Mouse (Mus musculus) hindbrain, embryonic 14.5 days (tissue): ENCODE data around the gene Jak2. TPM values are rescaled to one million over a fixed set of nuclear protein-coding genes. Genes with fewer than 3 reads are reported as not detected.

ENCODE experiments used
- ATAC-seq: fragments of 200-750 bp; cut with Nextera tagmentation; 2 replicates; pipeline ENCODE4 v1.8.0; 2017; ENCODE audit warnings: moderate number of reproducible peaks, mild to moderate bottlenecking, moderate TSS enrichment, moderate library complexity; ENCODE audit not compliant: low FRiP score
- DNase-seq: peaks from one replicate; pipeline ENCODE4 v3.0.0-alpha.2; 2015; ENCODE audit warnings: low spot score
- H3K27ac ChIP-seq: fragments of 300-500 bp; sonication (generic); 2 replicates; pipeline ENCODE4 v1.5.1; 2014; ENCODE audit warnings: mild to moderate bottlenecking, moderate library complexity
- H3K27me3 ChIP-seq: fragments of 300-500 bp; sonication (generic); 2 replicates; pipeline ENCODE4 v1.6.1; 2014; ENCODE audit warnings: mild to moderate bottlenecking, low read length, mixed read lengths; ENCODE audit not compliant: control insufficient read depth, insufficient read depth
- H3K36me3 ChIP-seq: fragments of 300-500 bp; sonication (generic); replicated peaks from 2 replicates; pipeline ENCODE4 v1.6.1; 2014; ENCODE audit not compliant: control insufficient read depth, insufficient read depth
- H3K4me1 ChIP-seq: fragments of 300-500 bp; sonication (generic); replicated peaks from 2 replicates; pipeline ENCODE4 v1.6.1; 2014; ENCODE audit warnings: antibody characterized with exemption, low read length, mixed read lengths; ENCODE audit not compliant: control insufficient read depth, insufficient read depth
- H3K4me2 ChIP-seq: fragments of 300-500 bp; sonication (generic); replicated peaks from 2 replicates; pipeline ENCODE4 v1.6.1; 2014; ENCODE audit warnings: mild to moderate bottlenecking, moderate library complexity
- H3K4me3 ChIP-seq: fragments of 300-500 bp; sonication (generic); replicated peaks from 2 replicates; pipeline ENCODE4 v1.5.1; 2014; ENCODE audit warnings: mild to moderate bottlenecking, low read length
- H3K9ac ChIP-seq: fragments of 300-500 bp; sonication (generic); 2 replicates; pipeline ENCODE4 v1.6.1; 2014
- H3K9me3 ChIP-seq: fragments of 300-500 bp; sonication (generic); 2 replicates; pipeline ENCODE4 v1.6.1; 2016; ENCODE audit warnings: low read length; ENCODE audit not compliant: control insufficient read depth
- WGBS: fragments of 180-500 bp; shearing (Covaris S2); extraction: QIAGEN DNeasy Blood & Tissue Kit; methylation state at CpG from one replicate; pipeline ENCODE4 v1.1.7; 2014; 5-methylcytosine and 5-hydroxymethylcytosine counted together
- polyA plus RNA-seq: library from polyadenylated mRNA; unstranded; fragments of >200 nt; fragmentation: Nextera tagmentation; extraction: Ambion mirVana; gene quantifications from 2 replicates; pipeline ENCODE4 v1.2.1, GENCODE M21; 2014

The Jak2 gene
- 20.3 and 23.5 TPM in 2 replicates for polyA plus RNA-seq

DNA sequence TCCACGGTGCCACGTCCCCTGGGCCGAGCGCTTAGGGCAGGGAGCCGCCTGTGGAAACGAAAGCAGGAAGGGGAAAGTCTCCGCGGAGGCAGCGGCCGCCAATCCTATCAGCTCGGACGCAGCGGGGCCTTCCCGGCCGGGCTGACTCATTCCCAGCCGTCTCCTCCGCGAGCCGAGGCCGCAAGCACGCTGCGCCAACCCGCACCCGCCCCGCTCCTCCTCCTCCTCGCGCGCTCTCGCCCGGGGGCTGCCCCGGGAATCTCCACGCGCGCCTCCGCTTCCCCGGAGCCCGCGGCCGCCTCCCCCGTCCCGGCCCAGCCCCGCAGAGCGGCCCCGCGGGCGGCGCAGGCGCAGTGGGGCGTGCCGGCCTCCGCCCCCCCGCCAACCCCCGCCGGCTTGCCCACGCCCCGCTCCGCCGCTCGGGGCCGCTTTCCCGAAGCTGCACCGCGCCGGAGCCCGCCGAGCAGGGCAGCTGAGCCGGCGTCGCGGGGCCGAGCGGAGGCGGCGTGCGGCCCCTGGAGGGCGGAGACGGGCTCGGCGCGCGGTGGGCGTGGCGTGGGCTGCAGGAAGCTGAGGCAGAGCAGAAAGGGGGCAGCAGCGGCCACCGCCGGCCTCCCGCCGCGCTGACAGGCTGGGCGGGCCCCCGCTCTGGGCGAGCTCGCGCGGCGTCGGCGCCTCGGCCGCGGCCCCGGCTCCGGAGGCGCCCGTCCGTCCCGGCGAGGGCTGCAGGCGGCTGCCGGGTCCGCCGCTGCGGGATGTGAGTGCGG is at the start of gene Jak2:
Gene Jak2, plus strand, starts transcription at position 638 of the 767 bp plus-strand sequence.
- under 1% methylated on average over 90 of the region's 114 CpGs for WGBS
- Histone ChIP-seq H3K9me3 (peaks cover 4% of the 10 kb centered on the region), H3K4me2 (peak within 1 kb of the TSS; percentile 90), H3K9ac (peak within 1 kb of the TSS; percentile 98), H3K4me3 (peak within 1 kb of the TSS; percentile 97), H3K36me3 (no peaks in the 10 kb centered on the region), H3K27me3 (no peaks in the 10 kb centered on the region), H3K27ac (peak within 1 kb of the TSS; percentile 98), H3K4me1 (peaks cover 56% of the 10 kb centered on the region)
- ATAC-seq (peak; percentile 94), DNase-seq (peak; percentile 88)

- WGBS, result 67% methylated on average over 2 of the region's 2 CpGs
- no peak for DNase-seq
- no peak overlapping the region for H3K4me3 ChIP-seq
- no peaks in the 10 kb centered on the region for H3K27me3 ChIP-seq
- no peak overlapping the region for H3K27ac ChIP-seq
- ATAC-seq, result no peak
- no peak overlapping the region for H3K4me2 ChIP-seq
- H3K36me3 ChIP-seq, result no peaks in the 10 kb centered on the region
- H3K4me1 ChIP-seq, result no peaks in the 10 kb centered on the region
- H3K9ac ChIP-seq, result no peak overlapping the region
- peaks cover 4% of the 10 kb centered on the region for H3K9me3 ChIP-seq
These were observed 48.3 kb upstream of the Jak2 start for GRCm38 (mm10) chr19:29203337-29203736.

GRCm38 (mm10) chr19:29204583-29204982 is 47.0 kb upstream of the Jak2 start:
- no peak overlapping the region for H3K4me3 ChIP-seq
- no peak for ATAC-seq
- H3K9ac ChIP-seq, result no peak overlapping the region
- H3K4me2 ChIP-seq, result no peak overlapping the region
- no peak for DNase-seq
- WGBS, result 87% methylated on average over 4 of the region's 4 CpGs
- H3K27ac ChIP-seq, result no peak overlapping the region
- no peaks in the 10 kb centered on the region for H3K4me1 ChIP-seq
- H3K36me3 ChIP-seq, result no peaks in the 10 kb centered on the region
- no peaks in the 10 kb centered on the region for H3K27me3 ChIP-seq
- peaks cover 4% of the 10 kb centered on the region for H3K9me3 ChIP-seq

- ATAC-seq (no peak), DNase-seq (no peak)
- Histone ChIP-seq H3K36me3 (no peaks in the 10 kb centered on the region), H3K4me3 (no peak overlapping the region), H3K27ac (no peak overlapping the region), H3K9me3 (peaks cover 4% of the 10 kb centered on the region), H3K27me3 (no peaks in the 10 kb centered on the region), H3K9ac (no peak overlapping the region), H3K4me2 (no peak overlapping the region), H3K4me1 (no peaks in the 10 kb centered on the region)
- WGBS, result 88% methylated on average over 2 of the region's 2 CpGs
These were observed 46.4 kb upstream of the Jak2 start for GRCm38 (mm10) chr19:29205267-29205666.

GRCm38 (mm10) chr19:29209898-29210297 is 41.7 kb upstream of the Jak2 start:
- H3K27me3 ChIP-seq, result no peaks in the 10 kb centered on the region
- ATAC-seq, result no peak
- no peak overlapping the region for H3K4me3 ChIP-seq
- H3K36me3 ChIP-seq, result no peaks in the 10 kb centered on the region
- H3K4me2 ChIP-seq, result no peak overlapping the region
- no peaks in the 10 kb centered on the region for H3K9me3 ChIP-seq
- 94% methylated on average over 7 of the region's 7 CpGs for WGBS
- H3K27ac ChIP-seq, result no peak overlapping the region
- H3K4me1 ChIP-seq, result no peaks in the 10 kb centered on the region
- DNase-seq, result no peak
- no peak overlapping the region for H3K9ac ChIP-seq

GRCm38 (mm10) chr19:29210319-29210718 is 41.3 kb upstream of the Jak2 start:
- no peaks in the 10 kb centered on the region for H3K27me3 ChIP-seq
- H3K36me3 ChIP-seq, result no peaks in the 10 kb centered on the region
- no peaks in the 10 kb centered on the region for H3K4me1 ChIP-seq
- no peak for ATAC-seq
- no peak overlapping the region for H3K9ac ChIP-seq
- H3K9me3 ChIP-seq, result no peaks in the 10 kb centered on the region
- no peak overlapping the region for H3K27ac ChIP-seq
- H3K4me3 ChIP-seq, result no peak overlapping the region
- WGBS, result 96% methylated on average over 9 of the region's 9 CpGs
- DNase-seq, result no peak
- no peak overlapping the region for H3K4me2 ChIP-seq

DNA sequence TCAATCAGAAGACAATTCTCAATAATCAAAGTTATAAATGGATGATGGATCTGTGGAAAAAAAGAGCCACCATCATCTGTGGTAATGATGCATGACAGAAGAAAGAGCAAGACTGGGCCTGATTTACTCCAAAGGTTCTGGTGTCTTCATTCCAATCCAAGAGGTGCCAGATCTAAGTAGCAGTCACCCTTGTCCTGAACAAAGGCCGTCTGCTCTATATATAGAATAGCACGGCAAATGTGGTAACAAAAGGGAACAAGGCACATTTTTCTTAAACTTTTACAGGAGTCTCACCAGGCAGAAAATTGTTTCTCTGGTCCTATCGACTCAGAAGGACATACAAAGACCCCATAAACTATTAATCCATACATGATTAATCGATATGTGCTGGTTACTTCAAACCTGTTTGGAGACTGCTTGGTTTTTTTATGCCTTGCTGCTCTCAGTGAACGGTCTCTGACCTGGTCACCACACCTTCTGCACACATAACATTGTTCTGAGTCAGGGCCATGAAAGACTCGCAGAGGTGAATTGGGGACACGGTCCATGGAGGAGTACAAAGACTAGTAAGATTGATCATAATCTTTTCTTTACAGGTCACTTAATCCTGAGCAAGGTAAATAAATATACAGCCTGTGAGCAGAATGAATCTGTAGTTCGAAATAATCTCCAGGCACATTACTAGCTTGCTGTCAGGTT is 35.7 kb upstream of the Jak2 start:
- 40% methylated on average over 8 of the region's 8 CpGs for WGBS
- Histone ChIP-seq H3K4me2 (no peak overlapping the region), H3K27ac (no peak overlapping the region), H3K36me3 (no peaks in the 10 kb centered on the region), H3K4me3 (no peak overlapping the region), H3K9me3 (no peaks in the 10 kb centered on the region), H3K9ac (no peak overlapping the region), H3K27me3 (no peaks in the 10 kb centered on the region), H3K4me1 (no peaks in the 10 kb centered on the region)
- ATAC-seq (no peak), DNase-seq (no peak)

- H3K9me3 ChIP-seq, result no peaks in the 10 kb centered on the region
- no peak overlapping the region for H3K4me3 ChIP-seq
- H3K36me3 ChIP-seq, result no peaks in the 10 kb centered on the region
- WGBS, result 76% methylated on average over 4 of the region's 4 CpGs
- H3K4me1 ChIP-seq, result no peaks in the 10 kb centered on the region
- no peak overlapping the region for H3K27ac ChIP-seq
- H3K27me3 ChIP-seq, result no peaks in the 10 kb centered on the region
- DNase-seq (no peak), ATAC-seq (no peak)
- H3K4me2 ChIP-seq, result no peak overlapping the region
- no peak overlapping the region for H3K9ac ChIP-seq
These were observed 29.8 kb upstream of the Jak2 start for GRCm38 (mm10) chr19:29221867-29222266.

GRCm38 (mm10) chr19:29224968-29225367 is 26.7 kb upstream of the Jak2 start:
- H3K9ac ChIP-seq, result no peak overlapping the region
- no peaks in the 10 kb centered on the region for H3K9me3 ChIP-seq
- no peak overlapping the region for H3K27ac ChIP-seq
- ATAC-seq (no peak), DNase-seq (no peak)
- no peaks in the 10 kb centered on the region for H3K36me3 ChIP-seq
- H3K4me3 ChIP-seq, result no peak overlapping the region
- no peaks in the 10 kb centered on the region for H3K4me1 ChIP-seq
- no peak overlapping the region for H3K4me2 ChIP-seq
- H3K27me3 ChIP-seq, result no peaks in the 10 kb centered on the region
